Mouse (Mus musculus): ENCODE measurements at regions not wholly inside any gene's neighbourhood (a gene's known extent, or its start where the extent isn't known, plus 50 kb on each side); places are given as distances from the start of the nearest gene placed in this dataset.

DNA sequence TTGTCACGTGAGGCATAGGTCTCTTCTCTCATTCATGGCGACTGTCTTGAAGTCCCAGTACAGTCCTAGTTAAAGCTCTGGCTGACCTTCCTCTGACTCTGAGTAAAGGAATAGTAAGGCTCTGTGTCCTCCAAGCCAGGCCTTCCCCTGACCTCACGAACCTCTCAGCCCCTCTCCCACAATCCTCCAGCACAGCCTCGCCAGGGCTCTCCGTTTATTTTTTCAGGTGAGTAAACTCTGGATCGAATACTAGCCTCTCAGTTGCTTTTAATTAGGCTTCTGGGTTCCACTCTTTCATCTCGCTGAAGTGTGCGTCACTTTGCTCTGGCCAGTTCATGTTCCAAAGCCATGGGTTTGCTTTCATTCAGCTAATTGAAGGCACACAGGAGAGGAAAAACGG, 133.8 kb downstream of the Mylk4 start:
- DNase-seq = no peak

GRCm38 (mm10) chr13:32643030-32643750, 140.6 kb downstream of the Mylk4 start:
- Histone ChIP-seq H3K36me3 (ENCODE audit: insufficient read depth) (no peaks in the 10 kb centered on the region), H3K4me1 (ENCODE audit: insufficient read depth) (no peaks in the 10 kb centered on the region), H3K4me3 (ENCODE audit: low read depth, low read length) (no peak overlapping the region), H3K27me3 (ENCODE audit: insufficient read depth, low read length) (no peaks in the 10 kb centered on the region), H3K9ac (no peak overlapping the region), H3K4me2 (no peak overlapping the region), H3K9me3 (ENCODE audit: low read depth, low read length) (no peaks in the 10 kb centered on the region), H3K27ac (ENCODE audit: low read depth) (no peak overlapping the region)
- no peak for DNase-seq
- TF ChIP-seq CTCF (IDR thresholded peaks at IDR 0.05; ENCODE audit: low read depth) = no peak
- 48% methylated on average over 5 of the region's 5 CpGs for WGBS
- ATAC-seq (ENCODE audit: insufficient read depth) = no peak

More for the DNA sequence above, 133.8 kb downstream of the Mylk4 start:
- Histone ChIP-seq H3K4me3 (ENCODE audit: low read depth, low read length) (no peak overlapping the region), H3K36me3 (ENCODE audit: insufficient read depth) (no peaks in the 10 kb centered on the region), H3K4me1 (ENCODE audit: insufficient read depth) (no peaks in the 10 kb centered on the region), H3K4me2 (no peak overlapping the region), H3K27me3 (ENCODE audit: insufficient read depth, low read length) (no peaks in the 10 kb centered on the region), H3K9ac (no peak overlapping the region), H3K27ac (ENCODE audit: low read depth) (no peak overlapping the region), H3K9me3 (ENCODE audit: low read depth, low read length) (no peaks in the 10 kb centered on the region)
- ATAC-seq (ENCODE audit: insufficient read depth) = no peak
- TF ChIP-seq CTCF (IDR thresholded peaks at IDR 0.05; ENCODE audit: low read depth) = no peak
- WGBS = 40% methylated on average over 9 of the region's 9 CpGs

DNA sequence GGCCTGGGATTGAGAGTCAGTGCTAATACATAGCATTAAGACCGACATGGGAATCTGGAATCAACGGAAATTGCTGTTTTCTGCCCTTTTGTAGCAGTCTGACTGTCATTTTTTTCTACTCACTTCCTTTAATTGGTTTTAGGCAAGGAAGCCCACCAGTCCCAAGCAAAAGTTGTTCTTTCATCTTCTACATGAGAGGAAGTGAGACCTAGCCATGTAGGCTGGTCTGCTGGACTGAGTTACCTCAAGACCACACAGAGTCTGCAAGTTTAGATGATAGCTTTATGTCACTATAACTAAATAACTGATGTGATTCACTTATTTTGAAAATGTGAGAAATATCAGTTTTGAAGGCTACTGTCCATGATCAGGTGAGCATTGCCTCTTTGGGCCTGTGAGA, 142.8 kb downstream of the Mylk4 start:
- DNase-seq = no peak
- Histone ChIP-seq H3K36me3 (ENCODE audit: insufficient read depth) (no peaks in the 10 kb centered on the region), H3K9ac (no peak overlapping the region), H3K4me1 (ENCODE audit: insufficient read depth) (no peaks in the 10 kb centered on the region), H3K4me2 (no peak overlapping the region), H3K27ac (ENCODE audit: low read depth) (no peak overlapping the region), H3K9me3 (ENCODE audit: low read depth, low read length) (no peaks in the 10 kb centered on the region), H3K27me3 (ENCODE audit: insufficient read depth, low read length) (no peaks in the 10 kb centered on the region), H3K4me3 (ENCODE audit: low read depth, low read length) (no peak overlapping the region)
- no peak for ATAC-seq (ENCODE audit: insufficient read depth)
- no peak for TF ChIP-seq CTCF (IDR thresholded peaks at IDR 0.05; ENCODE audit: low read depth)
- whole genome bisulfite sequencing = 87% methylated on average over 2 of the region's 2 CpGs

- H3K9ac ChIP-seq = no peak overlapping the region
- peak overlapping the region; percentile 54; the same call in 1 of the 2 replicates for H3K27ac ChIP-seq (ENCODE audit: low read depth)
- H3K27me3 ChIP-seq (ENCODE audit: insufficient read depth, low read length) = peaks cover 5% of the 10 kb centered on the region; the same call in 1 of the 2 replicates
- H3K4me2 ChIP-seq = no peak overlapping the region
- peak; percentile 97 for DNase-seq
- peak; percentile 99 for ATAC-seq (ENCODE audit: insufficient read depth)
- H3K4me3 ChIP-seq (ENCODE audit: low read depth, low read length) = no peak overlapping the region
- H3K36me3 ChIP-seq (ENCODE audit: insufficient read depth) = no peaks in the 10 kb centered on the region
- H3K9me3 ChIP-seq (ENCODE audit: low read depth, low read length) = no peaks in the 10 kb centered on the region
- 0 out of 2 replicates have a peak, but pooled peaks cover 3% of the 10 kb centered on the region for H3K4me1 ChIP-seq (ENCODE audit: insufficient read depth)
- TF ChIP-seq CTCF (IDR thresholded peaks at IDR 0.05; ENCODE audit: low read depth) = no peak
Observed at GRCm38 (mm10) chr13:32630122-32630732, 153.5 kb downstream of the Mylk4 start.

- no peak for DNase-seq
Observed at GRCm38 (mm10) chr13:32613916-32614315, 169.8 kb downstream of the Mylk4 start.

DNA sequence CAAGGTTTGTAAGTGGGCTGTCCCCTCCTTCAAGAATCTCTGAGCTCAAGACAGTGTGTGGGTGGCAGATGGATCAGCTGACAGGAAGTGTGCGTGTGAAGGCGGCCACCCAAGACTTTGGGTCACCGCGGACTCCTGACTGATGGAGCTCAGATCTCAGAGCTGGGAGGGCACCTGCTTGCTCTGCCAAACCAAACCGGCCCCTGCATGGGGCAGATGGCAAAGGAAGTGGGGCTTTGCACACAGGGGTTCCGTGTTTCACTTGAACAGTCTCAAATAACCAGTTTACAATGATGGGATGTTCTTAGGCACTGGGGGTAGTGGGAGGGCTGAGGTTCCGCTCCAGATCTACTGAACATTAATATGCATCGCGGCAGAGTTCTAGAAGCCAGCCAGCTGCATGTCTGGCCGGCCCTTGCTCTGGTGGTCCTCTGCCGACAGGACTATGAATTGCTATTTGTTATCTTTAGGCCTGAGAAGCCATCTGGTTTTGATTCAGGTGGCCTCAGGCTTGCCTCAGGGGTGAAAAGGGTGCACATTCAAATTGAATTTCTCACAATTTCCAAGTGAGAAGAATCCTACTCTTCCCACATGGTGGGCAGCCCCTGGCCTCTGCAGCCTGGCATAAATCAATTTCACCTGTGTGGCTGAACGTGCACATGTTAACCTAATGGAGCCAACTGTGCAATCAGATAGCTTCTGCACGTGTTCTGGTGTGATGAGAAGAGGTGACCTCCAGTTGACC, 172.0 kb downstream of the Mylk4 start:
- no peak overlapping the region for H3K27ac ChIP-seq (ENCODE audit: low read depth)
- H3K9ac ChIP-seq = no peak overlapping the region
- TF ChIP-seq CTCF (IDR thresholded peaks at IDR 0.05; ENCODE audit: low read depth) = no peak
- H3K4me3 ChIP-seq (ENCODE audit: low read depth, low read length) = no peak overlapping the region
- peak overlapping the region; percentile 35 for H3K4me2 ChIP-seq
- H3K36me3 ChIP-seq (ENCODE audit: insufficient read depth) = no peaks in the 10 kb centered on the region
- 25% methylated on average over 13 of the region's 13 CpGs for WGBS
- H3K4me1 ChIP-seq (ENCODE audit: insufficient read depth) = 0 out of 2 replicates have a peak, but pooled peaks cover 5% of the 10 kb centered on the region
- H3K27me3 ChIP-seq (ENCODE audit: insufficient read depth, low read length) = no peaks in the 10 kb centered on the region
- DNase-seq (peak; percentile 51), ATAC-seq (ENCODE audit: insufficient read depth) (peak; percentile 85)
- no peaks in the 10 kb centered on the region for H3K9me3 ChIP-seq (ENCODE audit: low read depth, low read length)

More at GRCm38 (mm10) chr13:32613916-32614315, 169.8 kb downstream of the Mylk4 start:
- Histone ChIP-seq H3K9me3 (ENCODE audit: low read depth, low read length) (no peaks in the 10 kb centered on the region), H3K27ac (ENCODE audit: low read depth) (no peak overlapping the region), H3K27me3 (ENCODE audit: insufficient read depth, low read length) (no peaks in the 10 kb centered on the region), H3K4me1 (ENCODE audit: insufficient read depth) (0 out of 2 replicates have a peak, but pooled peaks cover 5% of the 10 kb centered on the region), H3K4me2 (no peak overlapping the region), H3K36me3 (ENCODE audit: insufficient read depth) (no peaks in the 10 kb centered on the region), H3K4me3 (ENCODE audit: low read depth, low read length) (no peak overlapping the region), H3K9ac (no peak overlapping the region)
- TF ChIP-seq CTCF (IDR thresholded peaks at IDR 0.05; ENCODE audit: low read depth) = no peak
- no peak for ATAC-seq (ENCODE audit: insufficient read depth)
- WGBS = 43% methylated on average over 6 of the region's 6 CpGs

GRCm38 (mm10) chr13:32610970-32611369, 172.8 kb downstream of the Mylk4 start:
- Histone ChIP-seq H3K9me3 (ENCODE audit: low read depth, low read length) (no peaks in the 10 kb centered on the region), H3K36me3 (ENCODE audit: insufficient read depth) (no peaks in the 10 kb centered on the region), H3K27ac (ENCODE audit: low read depth) (no peak overlapping the region), H3K27me3 (ENCODE audit: insufficient read depth, low read length) (no peaks in the 10 kb centered on the region), H3K4me3 (ENCODE audit: low read depth, low read length) (no peak overlapping the region), H3K9ac (no peak overlapping the region), H3K4me1 (ENCODE audit: insufficient read depth) (0 out of 2 replicates have a peak, but pooled peaks cover 5% of the 10 kb centered on the region), H3K4me2 (no peak overlapping the region)
- TF ChIP-seq CTCF (IDR thresholded peaks at IDR 0.05; ENCODE audit: low read depth) = no peak
- DNase-seq = peak; percentile 21
- 9% methylated on average over 5 of the region's 5 CpGs for WGBS
- peak; percentile 49; the same call in 1 of the 2 replicates for ATAC-seq (ENCODE audit: insufficient read depth)

Measured in lung, embryonic 14.5 days (tissue).